Mouse (Mus musculus): ENCODE results near the gene Runx3. TPM values are rescaled to one million over a fixed set of nuclear protein-coding genes. Genes with fewer than 3 reads are reported as not detected.

The Runx3 gene
- polyA plus RNA-seq, 1 experiment from 2014 or later: 0.20 TPM

GRCm38 (mm10) chr4:135103800-135104199 lies 16.7 kb upstream of the Runx3 start:
- H3K9ac ChIP-seq (ENCODE audit: low read length): no peak overlapping the region
- H3K36me3 ChIP-seq (ENCODE audit: control insufficient read depth, insufficient read depth, low read length): no peaks in the 10 kb centered on the region
- no peaks in the 10 kb centered on the region for H3K4me1 ChIP-seq (replicated peaks; ENCODE audit: control insufficient read depth, insufficient read depth, low read length)
- ATAC-seq (replicated peaks; ENCODE audit: low FRiP score, low TSS enrichment, low read depth) (no peak), DNase-seq (ENCODE audit: low spot score) (no peak)
- H3K27me3 ChIP-seq (replicated peaks; ENCODE audit: control insufficient read depth, insufficient read depth, low read length): no peaks in the 10 kb centered on the region
- H3K9me3 ChIP-seq (ENCODE audit: control insufficient read depth, low read length): no peaks in the 10 kb centered on the region
- no peak overlapping the region for H3K4me3 ChIP-seq (ENCODE audit: low read depth, low read length)
- H3K4me2 ChIP-seq (ENCODE audit: low read length): no peak overlapping the region
- no peak overlapping the region for H3K27ac ChIP-seq (ENCODE audit: low read depth)
- 51% methylated on average over 5 of the region's 5 CpGs for WGBS

- 45% methylated on average over 4 of the region's 4 CpGs for WGBS
- Histone ChIP-seq H3K4me1 (replicated peaks; ENCODE audit: control insufficient read depth, insufficient read depth, low read length) (no peaks in the 10 kb centered on the region), H3K36me3 (ENCODE audit: control insufficient read depth, insufficient read depth, low read length) (no peaks in the 10 kb centered on the region), H3K27ac (ENCODE audit: low read depth) (no peak overlapping the region), H3K27me3 (replicated peaks; ENCODE audit: control insufficient read depth, insufficient read depth, low read length) (no peaks in the 10 kb centered on the region), H3K9ac (ENCODE audit: low read length) (no peak overlapping the region), H3K4me2 (ENCODE audit: low read length) (no peak overlapping the region), H3K9me3 (ENCODE audit: control insufficient read depth, low read length) (0 out of 2 replicates have a peak, but pooled peaks cover 2% of the 10 kb centered on the region), H3K4me3 (ENCODE audit: low read depth, low read length) (no peak overlapping the region)
- DNase-seq (ENCODE audit: low spot score): no peak
- no peak for ATAC-seq (replicated peaks; ENCODE audit: low FRiP score, low TSS enrichment, low read depth)
Observed at GRCm38 (mm10) chr4:135106968-135107367, 13.5 kb upstream of the Runx3 start.

GRCm38 (mm10) chr4:135108666-135109065 lies 11.8 kb upstream of the Runx3 start:
- DNase-seq (ENCODE audit: low spot score) (no peak), ATAC-seq (replicated peaks; ENCODE audit: low FRiP score, low TSS enrichment, low read depth) (no peak)
- Histone ChIP-seq H3K4me2 (ENCODE audit: low read length) (no peak overlapping the region), H3K36me3 (ENCODE audit: control insufficient read depth, insufficient read depth, low read length) (no peaks in the 10 kb centered on the region), H3K9me3 (ENCODE audit: control insufficient read depth, low read length) (0 out of 2 replicates have a peak, but pooled peaks cover 6% of the 10 kb centered on the region), H3K9ac (ENCODE audit: low read length) (no peak overlapping the region), H3K27ac (ENCODE audit: low read depth) (no peak overlapping the region), H3K27me3 (replicated peaks; ENCODE audit: control insufficient read depth, insufficient read depth, low read length) (no peaks in the 10 kb centered on the region), H3K4me1 (replicated peaks; ENCODE audit: control insufficient read depth, insufficient read depth, low read length) (no peaks in the 10 kb centered on the region), H3K4me3 (ENCODE audit: low read depth, low read length) (no peak overlapping the region)
- WGBS: 67% methylated on average over 3 of the region's 3 CpGs

- 0 out of 2 replicates have a peak, but pooled peaks cover 6% of the 10 kb centered on the region for H3K9me3 ChIP-seq (ENCODE audit: control insufficient read depth, low read length)
- H3K4me3 ChIP-seq (ENCODE audit: low read depth, low read length): no peak overlapping the region
- no peaks in the 10 kb centered on the region for H3K36me3 ChIP-seq (ENCODE audit: control insufficient read depth, insufficient read depth, low read length)
- DNase-seq (ENCODE audit: low spot score) (no peak), ATAC-seq (replicated peaks; ENCODE audit: low FRiP score, low TSS enrichment, low read depth) (no peak)
- WGBS: 92% methylated on average over 8 of the region's 8 CpGs
- H3K27me3 ChIP-seq (replicated peaks; ENCODE audit: control insufficient read depth, insufficient read depth, low read length): no peaks in the 10 kb centered on the region
- H3K27ac ChIP-seq (ENCODE audit: low read depth): no peak overlapping the region
- no peak overlapping the region for H3K9ac ChIP-seq (ENCODE audit: low read length)
- no peak overlapping the region for H3K4me2 ChIP-seq (ENCODE audit: low read length)
- no peaks in the 10 kb centered on the region for H3K4me1 ChIP-seq (replicated peaks; ENCODE audit: control insufficient read depth, insufficient read depth, low read length)
Observed at GRCm38 (mm10) chr4:135113656-135114055, 6.8 kb upstream of the Runx3 start.

- H3K4me2 ChIP-seq (ENCODE audit: low read length): no peak overlapping the region
- H3K4me3 ChIP-seq (ENCODE audit: low read depth, low read length): no peak overlapping the region
- H3K4me1 ChIP-seq (replicated peaks; ENCODE audit: control insufficient read depth, insufficient read depth, low read length): no peaks in the 10 kb centered on the region
- H3K9ac ChIP-seq (ENCODE audit: low read length): no peak overlapping the region
- 70% methylated on average over 10 of the region's 10 CpGs for WGBS
- DNase-seq (ENCODE audit: low spot score) (no peak), ATAC-seq (replicated peaks; ENCODE audit: low FRiP score, low TSS enrichment, low read depth) (no peak)
- no peaks in the 10 kb centered on the region for H3K27me3 ChIP-seq (replicated peaks; ENCODE audit: control insufficient read depth, insufficient read depth, low read length)
- H3K36me3 ChIP-seq (ENCODE audit: control insufficient read depth, insufficient read depth, low read length): no peaks in the 10 kb centered on the region
- no peak overlapping the region for H3K27ac ChIP-seq (ENCODE audit: low read depth)
- H3K9me3 ChIP-seq (ENCODE audit: control insufficient read depth, low read length): 0 out of 2 replicates have a peak, but pooled peaks cover 6% of the 10 kb centered on the region
Observed at GRCm38 (mm10) chr4:135114301-135114700, 6.2 kb upstream of the Runx3 start.

DNA sequence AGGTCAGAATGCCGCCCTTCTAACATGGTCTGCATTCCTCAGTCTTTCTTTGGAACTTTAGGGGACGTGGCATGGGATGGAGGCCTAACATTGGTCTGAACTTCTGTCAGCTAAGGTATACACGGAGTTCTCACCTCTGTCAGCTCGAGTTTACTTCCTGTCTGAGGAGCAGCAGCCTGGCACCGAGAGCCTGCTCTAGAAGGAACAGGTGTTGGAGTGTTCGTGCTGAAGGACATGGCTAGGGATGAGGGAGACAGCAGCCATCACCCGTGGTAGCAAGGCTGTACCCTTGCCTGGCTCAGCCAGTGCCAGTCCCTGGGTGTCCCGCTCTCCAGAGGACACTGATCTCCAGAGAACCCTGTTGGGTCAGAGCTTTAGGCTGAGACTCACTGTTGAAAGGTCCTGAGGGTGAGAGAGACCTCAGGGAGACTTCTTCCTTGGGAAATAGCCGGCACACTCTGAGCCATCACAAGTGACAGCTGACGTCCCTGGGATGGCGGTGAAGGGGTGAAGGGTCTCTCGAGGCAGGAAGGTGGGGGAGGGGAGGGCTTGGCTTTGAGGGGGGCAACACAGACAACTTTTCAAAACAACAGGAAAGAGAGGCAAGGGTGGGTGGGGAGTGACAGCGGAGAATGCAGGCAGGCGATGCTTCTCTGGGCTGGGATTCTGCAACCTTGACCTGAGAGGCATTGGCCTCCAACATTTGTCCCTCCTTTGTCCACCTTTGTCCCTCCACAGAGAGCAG lies 4.9 kb upstream of the Runx3 start:
- no peak for ATAC-seq (replicated peaks; ENCODE audit: low FRiP score, low TSS enrichment, low read depth)
- no peaks in the 10 kb centered on the region for H3K36me3 ChIP-seq (ENCODE audit: control insufficient read depth, insufficient read depth, low read length)
- H3K27me3 ChIP-seq (replicated peaks; ENCODE audit: control insufficient read depth, insufficient read depth, low read length): no peaks in the 10 kb centered on the region
- no peaks in the 10 kb centered on the region for H3K4me1 ChIP-seq (replicated peaks; ENCODE audit: control insufficient read depth, insufficient read depth, low read length)
- H3K4me3 ChIP-seq (ENCODE audit: low read depth, low read length): no peak overlapping the region
- WGBS: 53% methylated on average over 14 of the region's 14 CpGs
- no peak overlapping the region for H3K4me2 ChIP-seq (ENCODE audit: low read length)
- H3K27ac ChIP-seq (ENCODE audit: low read depth): no peak overlapping the region
- DNase-seq (ENCODE audit: low spot score): no peak
- H3K9ac ChIP-seq (ENCODE audit: low read length): no peak overlapping the region
- H3K9me3 ChIP-seq (ENCODE audit: control insufficient read depth, low read length): 0 out of 2 replicates have a peak, but pooled peaks cover 6% of the 10 kb centered on the region

GRCm38 (mm10) chr4:135116391-135116790 lies 4.1 kb upstream of the Runx3 start:
- 66% methylated on average over 5 of the region's 5 CpGs for WGBS
- no peaks in the 10 kb centered on the region for H3K27me3 ChIP-seq (replicated peaks; ENCODE audit: control insufficient read depth, insufficient read depth, low read length)
- ATAC-seq (replicated peaks; ENCODE audit: low FRiP score, low TSS enrichment, low read depth): 0 out of 2 replicates have a peak, but pooled peaks have one; percentile 40

GRCm38 (mm10) chr4:135117846-135118245 lies 2.6 kb upstream of the Runx3 start:
- no peaks in the 10 kb centered on the region for H3K4me1 ChIP-seq (replicated peaks; ENCODE audit: control insufficient read depth, insufficient read depth, low read length)
- DNase-seq (ENCODE audit: low spot score): no peak
- H3K9ac ChIP-seq (ENCODE audit: low read length): no peak overlapping the region
- H3K27ac ChIP-seq (ENCODE audit: low read depth): no peak overlapping the region
- H3K27me3 ChIP-seq (replicated peaks; ENCODE audit: control insufficient read depth, insufficient read depth, low read length): no peaks in the 10 kb centered on the region
- no peak for ATAC-seq (replicated peaks; ENCODE audit: low FRiP score, low TSS enrichment, low read depth)
- no peaks in the 10 kb centered on the region for H3K36me3 ChIP-seq (ENCODE audit: control insufficient read depth, insufficient read depth, low read length)
- WGBS: 94% methylated on average over 9 of the region's 9 CpGs
- H3K4me3 ChIP-seq (ENCODE audit: low read depth, low read length): no peak overlapping the region
- H3K4me2 ChIP-seq (ENCODE audit: low read length): no peak overlapping the region
- H3K9me3 ChIP-seq (ENCODE audit: control insufficient read depth, low read length): no peaks in the 10 kb centered on the region

More at GRCm38 (mm10) chr4:135116391-135116790, 4.1 kb upstream of the Runx3 start:
- H3K4me2 ChIP-seq (ENCODE audit: low read length): no peak overlapping the region
- no peak overlapping the region for H3K27ac ChIP-seq (ENCODE audit: low read depth)
- H3K4me3 ChIP-seq (ENCODE audit: low read depth, low read length): no peak overlapping the region
- no peaks in the 10 kb centered on the region for H3K4me1 ChIP-seq (replicated peaks; ENCODE audit: control insufficient read depth, insufficient read depth, low read length)
- no peak for DNase-seq (ENCODE audit: low spot score)
- H3K9me3 ChIP-seq (ENCODE audit: control insufficient read depth, low read length): 0 out of 2 replicates have a peak, but pooled peaks cover 6% of the 10 kb centered on the region
- no peak overlapping the region for H3K9ac ChIP-seq (ENCODE audit: low read length)
- H3K36me3 ChIP-seq (ENCODE audit: control insufficient read depth, insufficient read depth, low read length): no peaks in the 10 kb centered on the region

Data from intestine, embryonic 14.5 days (tissue).